Mouse (Mus musculus): ENCODE results near the gene Vps25. TPM values are rescaled to one million over a fixed set of nuclear protein-coding genes. Genes with fewer than 3 reads are reported as not detected.

Gene Vps25
- 105 and 107 TPM in 2 replicates for polyA plus RNA-seq (2015; fragmentation: Nextera tagmentation; extraction: Ambion mirVana)

DNA sequence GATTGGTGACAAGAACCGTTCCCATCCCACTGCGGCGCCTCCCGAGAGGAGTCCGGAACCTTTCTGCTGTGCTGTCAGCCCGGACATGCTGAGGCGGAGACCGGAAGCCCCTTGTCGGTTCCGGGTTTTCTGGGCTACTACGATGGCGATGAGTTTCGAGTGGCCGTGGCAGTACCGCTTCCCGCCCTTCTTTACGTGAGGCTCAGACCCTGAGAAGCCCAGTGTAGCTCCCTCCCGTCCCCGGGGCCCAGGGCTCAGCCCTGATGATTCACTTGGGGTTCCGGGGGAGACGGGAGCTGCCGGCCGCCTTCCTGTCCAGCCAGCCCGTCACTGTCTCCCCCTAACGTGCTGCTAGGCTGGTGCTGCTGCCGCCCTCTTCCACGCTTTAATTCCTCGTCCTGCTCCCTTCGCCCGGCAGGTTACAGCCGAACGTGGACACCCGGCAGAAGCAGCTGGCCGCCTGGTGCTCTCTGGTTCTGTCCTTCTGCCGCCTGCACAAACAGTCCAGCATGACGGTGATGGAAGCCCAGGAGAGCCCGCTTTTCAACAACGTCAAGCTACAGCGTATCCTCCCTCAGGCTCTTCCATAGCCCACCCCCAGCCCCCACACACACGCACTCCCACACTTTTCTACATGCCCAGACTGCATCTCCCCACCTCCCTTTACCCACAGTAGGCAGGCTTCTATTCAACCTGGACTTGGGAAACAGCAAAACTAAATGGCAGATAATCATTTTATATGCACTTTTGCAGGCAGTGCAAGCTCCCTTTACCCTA is at the start of gene Vps25:
Vps25 (plus strand) TSS at position 95 of the 777 bp plus-strand sequence.
- no peaks in the 10 kb centered on the region for H3K36me3 ChIP-seq (ENCODE audit: control insufficient read depth, insufficient read depth)
- H3K4me2 ChIP-seq (ENCODE audit: low read depth, low read length), result peak within 1 kb of the TSS; percentile 92
- no peaks in the 10 kb centered on the region for H3K27me3 ChIP-seq (ENCODE audit: control insufficient read depth, insufficient read depth, low read length)
- peaks cover 24% of the 10 kb centered on the region for H3K4me1 ChIP-seq (ENCODE audit: control insufficient read depth, insufficient read depth, low read length)
- H3K9me3 ChIP-seq (replicated peaks; ENCODE audit: control insufficient read depth, low read length), result no peaks in the 10 kb centered on the region
- H3K4me3 ChIP-seq (ENCODE audit: low read length), result peak within 1 kb of the TSS; percentile 80
- under 1% methylated on average over 40 of the region's 40 CpGs for WGBS
- peak within 1 kb of the TSS; percentile 88 for H3K27ac ChIP-seq (ENCODE audit: low read length)
- ATAC-seq (replicated peaks; ENCODE audit: extremely low read depth, insufficient read depth, low FRiP score), result peak; percentile 77
- H3K9ac ChIP-seq (ENCODE audit: low read length), result peak within 1 kb of the TSS; percentile 90

DNA sequence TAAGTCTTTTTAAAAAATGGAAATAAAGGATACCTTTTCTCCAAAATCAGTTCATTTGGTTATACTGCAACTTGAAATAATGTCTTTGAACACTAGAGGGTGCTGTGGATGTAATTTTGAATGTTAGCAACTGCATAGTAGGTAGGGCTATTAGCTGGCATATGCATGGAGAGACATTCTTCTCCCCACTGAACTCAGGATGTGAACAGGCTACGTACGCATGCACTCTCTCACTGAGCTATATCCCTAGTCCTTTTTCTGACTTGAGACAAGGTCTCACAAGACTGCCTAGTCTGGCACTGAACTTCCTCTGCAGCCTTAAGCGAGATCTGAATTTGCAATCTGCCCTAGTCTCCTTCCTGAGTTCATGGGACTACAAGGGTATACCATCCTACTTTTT is 41.5 kb upstream of the Vps25 start:
- H3K4me2 ChIP-seq (ENCODE audit: low read depth, low read length), result no peak overlapping the region
- ATAC-seq (replicated peaks; ENCODE audit: extremely low read depth, insufficient read depth, low FRiP score), result peak; percentile 69
- 0 out of 2 replicates have a peak, but pooled peaks cover 2% of the 10 kb centered on the region for H3K4me1 ChIP-seq (ENCODE audit: control insufficient read depth, insufficient read depth, low read length)
- H3K9me3 ChIP-seq (replicated peaks; ENCODE audit: control insufficient read depth, low read length), result 0 out of 2 replicates have a peak, but pooled peaks cover 3% of the 10 kb centered on the region
- no peak overlapping the region for H3K27ac ChIP-seq (ENCODE audit: low read length)
- H3K27me3 ChIP-seq (ENCODE audit: control insufficient read depth, insufficient read depth, low read length), result no peaks in the 10 kb centered on the region
- H3K4me3 ChIP-seq (ENCODE audit: low read length), result no peak overlapping the region
- WGBS, result 37% methylated on average over 3 of the region's 3 CpGs
- H3K9ac ChIP-seq (ENCODE audit: low read length), result no peak overlapping the region
- H3K36me3 ChIP-seq (ENCODE audit: control insufficient read depth, insufficient read depth), result peaks cover 38% of the 10 kb centered on the region

DNA sequence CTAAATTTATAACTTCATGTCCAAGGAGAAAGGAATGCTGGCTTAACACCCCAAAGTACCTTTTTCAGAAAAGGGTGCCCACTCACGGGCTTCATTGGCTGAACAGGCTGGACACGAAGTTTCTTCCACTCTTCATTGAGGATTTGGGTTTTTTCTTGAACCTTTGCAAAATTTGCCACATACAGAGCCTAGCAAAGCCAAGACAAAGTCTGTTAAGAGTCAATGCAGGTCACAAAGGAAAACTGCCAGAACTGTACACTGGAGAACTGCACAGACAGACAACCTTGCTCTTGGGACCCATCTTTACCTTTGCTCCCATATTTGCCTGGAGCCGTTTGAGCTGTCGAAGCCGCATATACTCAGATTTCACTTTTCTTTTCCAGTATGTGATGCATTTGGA is 36.6 kb upstream of the Vps25 start:
- Histone ChIP-seq H3K9ac (ENCODE audit: low read length) (no peak overlapping the region), H3K36me3 (ENCODE audit: control insufficient read depth, insufficient read depth) (peaks cover 21% of the 10 kb centered on the region), H3K27me3 (ENCODE audit: control insufficient read depth, insufficient read depth, low read length) (no peaks in the 10 kb centered on the region), H3K4me3 (ENCODE audit: low read length) (no peak overlapping the region), H3K9me3 (replicated peaks; ENCODE audit: control insufficient read depth, low read length) (0 out of 2 replicates have a peak, but pooled peaks cover 3% of the 10 kb centered on the region), H3K4me1 (ENCODE audit: control insufficient read depth, insufficient read depth, low read length) (peaks cover 8% of the 10 kb centered on the region; the same call in 1 of the 2 replicates), H3K27ac (ENCODE audit: low read length) (no peak overlapping the region), H3K4me2 (ENCODE audit: low read depth, low read length) (no peak overlapping the region)
- WGBS, result 89% methylated on average over 5 of the region's 5 CpGs
- ATAC-seq (replicated peaks; ENCODE audit: extremely low read depth, insufficient read depth, low FRiP score), result no peak

DNA sequence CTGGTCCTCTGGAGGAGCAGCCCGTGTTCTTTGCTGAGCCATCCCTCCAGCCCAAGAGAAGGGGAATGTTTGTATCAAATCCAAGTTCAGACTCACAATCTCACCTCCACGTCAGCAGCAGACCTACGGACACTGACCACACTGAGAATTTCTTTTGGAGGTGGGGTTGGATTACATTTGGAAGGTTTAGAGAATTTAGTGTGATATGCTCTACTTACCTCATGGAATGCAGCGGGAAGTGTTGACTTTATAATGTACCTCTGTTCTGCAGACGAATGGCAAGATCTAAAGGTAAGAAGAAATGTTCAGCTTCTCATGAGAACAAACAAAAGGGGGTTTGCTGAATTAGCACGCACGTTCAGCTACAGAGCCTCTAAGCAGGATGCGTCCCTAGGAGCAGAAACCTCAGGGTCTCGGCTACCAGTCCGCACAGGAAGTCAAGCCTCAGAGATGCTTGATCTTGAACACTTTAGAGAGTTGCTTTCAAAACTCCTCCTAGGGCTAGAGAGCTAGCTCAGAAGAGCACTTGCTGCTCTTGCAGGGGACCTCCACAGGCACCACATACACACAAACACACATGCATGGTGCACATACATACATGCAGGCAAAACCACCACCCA is 35.0 kb upstream of the Vps25 start:
- 73% methylated on average over 10 of the region's 10 CpGs for WGBS
- H3K27ac ChIP-seq (ENCODE audit: low read length), result no peak overlapping the region
- no peak overlapping the region for H3K9ac ChIP-seq (ENCODE audit: low read length)
- H3K4me3 ChIP-seq (ENCODE audit: low read length), result no peak overlapping the region
- peaks cover 6% of the 10 kb centered on the region; the same call in 1 of the 2 replicates for H3K4me1 ChIP-seq (ENCODE audit: control insufficient read depth, insufficient read depth, low read length)
- H3K36me3 ChIP-seq (ENCODE audit: control insufficient read depth, insufficient read depth), result peaks cover 11% of the 10 kb centered on the region
- H3K27me3 ChIP-seq (ENCODE audit: control insufficient read depth, insufficient read depth, low read length), result no peaks in the 10 kb centered on the region
- H3K4me2 ChIP-seq (ENCODE audit: low read depth, low read length), result no peak overlapping the region
- no peak for ATAC-seq (replicated peaks; ENCODE audit: extremely low read depth, insufficient read depth, low FRiP score)
- no peaks in the 10 kb centered on the region for H3K9me3 ChIP-seq (replicated peaks; ENCODE audit: control insufficient read depth, low read length)

DNA sequence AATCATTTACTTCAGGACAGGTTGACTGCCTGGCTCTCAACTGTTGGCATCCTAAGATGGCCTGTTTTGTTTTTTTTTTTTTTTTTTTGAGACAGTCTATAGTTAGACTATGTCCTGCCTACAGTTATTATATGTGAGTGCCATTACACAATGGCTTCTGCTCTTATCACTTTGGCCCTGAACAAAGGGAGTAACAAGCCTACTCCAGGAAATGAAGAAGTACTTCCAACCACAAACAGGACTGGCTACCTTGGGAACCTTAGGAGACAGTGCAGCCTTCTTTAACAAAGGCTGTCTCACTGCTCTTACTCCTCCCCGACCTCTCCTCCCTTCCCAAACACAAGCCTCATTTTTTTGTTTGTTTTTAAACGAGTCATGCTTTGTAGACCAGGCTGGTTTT is 32.7 kb upstream of the Vps25 start:
- Histone ChIP-seq H3K27ac (ENCODE audit: low read length) (peak overlapping the region; percentile 62), H3K9me3 (replicated peaks; ENCODE audit: control insufficient read depth, low read length) (no peaks in the 10 kb centered on the region), H3K4me3 (ENCODE audit: low read length) (no peak overlapping the region), H3K36me3 (ENCODE audit: control insufficient read depth, insufficient read depth) (no peaks in the 10 kb centered on the region), H3K9ac (ENCODE audit: low read length) (no peak overlapping the region), H3K4me2 (ENCODE audit: low read depth, low read length) (no peak overlapping the region), H3K27me3 (ENCODE audit: control insufficient read depth, insufficient read depth, low read length) (no peaks in the 10 kb centered on the region), H3K4me1 (ENCODE audit: control insufficient read depth, insufficient read depth, low read length) (peaks cover 12% of the 10 kb centered on the region)
- no peak for ATAC-seq (replicated peaks; ENCODE audit: extremely low read depth, insufficient read depth, low FRiP score)
- WGBS, result 37% methylated on average over 2 of the region's 2 CpGs

DNA sequence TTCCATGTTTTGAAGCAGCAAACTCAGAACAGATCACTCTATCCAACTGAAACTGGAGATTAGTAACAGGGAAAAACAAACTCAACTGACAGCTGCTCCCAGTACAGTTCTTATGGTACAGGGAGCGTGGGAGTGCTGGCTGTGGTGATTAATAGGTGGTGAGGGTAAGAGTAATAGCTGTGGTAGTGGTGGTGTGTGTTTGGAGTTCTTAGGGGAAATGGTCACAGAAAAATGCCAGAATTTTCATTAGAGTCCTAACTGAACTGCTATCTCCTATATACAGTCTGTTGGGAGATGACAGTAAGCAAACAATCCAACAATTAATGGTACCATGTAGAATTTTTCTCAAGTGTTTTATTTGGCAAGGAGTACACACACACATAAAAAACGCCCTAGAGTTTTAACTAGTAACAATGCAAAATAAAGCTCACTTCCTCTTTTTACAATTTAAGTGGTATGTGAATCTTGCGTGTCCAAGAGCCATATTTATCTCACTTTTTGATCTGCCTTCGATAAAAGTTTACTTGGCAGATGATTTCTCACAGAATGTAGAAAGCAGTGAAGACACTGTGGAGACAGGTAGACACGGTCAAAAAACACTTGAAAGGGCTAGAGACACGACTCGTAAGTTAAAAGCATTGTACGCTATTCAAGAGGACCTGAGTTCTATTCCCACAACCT is 32.1 kb upstream of the Vps25 start:
- Histone ChIP-seq H3K4me2 (ENCODE audit: low read depth, low read length) (no peak overlapping the region), H3K27me3 (ENCODE audit: control insufficient read depth, insufficient read depth, low read length) (no peaks in the 10 kb centered on the region), H3K4me1 (ENCODE audit: control insufficient read depth, insufficient read depth, low read length) (peaks cover 12% of the 10 kb centered on the region), H3K36me3 (ENCODE audit: control insufficient read depth, insufficient read depth) (no peaks in the 10 kb centered on the region), H3K27ac (ENCODE audit: low read length) (peak overlapping the region; percentile 62), H3K9me3 (replicated peaks; ENCODE audit: control insufficient read depth, low read length) (no peaks in the 10 kb centered on the region), H3K4me3 (ENCODE audit: low read length) (no peak overlapping the region), H3K9ac (ENCODE audit: low read length) (no peak overlapping the region)
- no peak for ATAC-seq (replicated peaks; ENCODE audit: extremely low read depth, insufficient read depth, low FRiP score)
- WGBS, result 69% methylated on average over 8 of the region's 8 CpGs

DNA sequence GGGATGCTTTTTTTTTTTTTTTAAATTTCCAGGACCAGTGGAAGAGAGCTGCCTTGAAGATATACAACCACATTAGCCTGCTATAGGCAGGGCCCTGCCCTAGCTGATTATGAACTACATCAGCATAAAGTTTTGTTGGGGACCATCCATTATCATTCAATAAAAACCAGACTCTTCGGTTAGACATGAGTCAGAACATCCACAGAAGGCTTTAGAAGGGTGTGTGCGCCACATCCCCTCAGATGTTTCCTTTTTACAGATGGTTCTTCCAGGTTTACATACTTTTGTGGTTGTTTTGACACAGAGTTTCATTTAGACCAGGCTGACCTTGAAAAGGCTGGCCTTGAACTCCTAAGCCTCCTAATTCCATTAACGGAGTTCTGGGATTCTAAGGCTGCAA is 29.2 kb upstream of the Vps25 start:
- Histone ChIP-seq H3K4me3 (ENCODE audit: low read length) (no peak overlapping the region), H3K4me2 (ENCODE audit: low read depth, low read length) (no peak overlapping the region), H3K9ac (ENCODE audit: low read length) (no peak overlapping the region), H3K27ac (ENCODE audit: low read length) (no peak overlapping the region), H3K36me3 (ENCODE audit: control insufficient read depth, insufficient read depth) (no peaks in the 10 kb centered on the region), H3K4me1 (ENCODE audit: control insufficient read depth, insufficient read depth, low read length) (peaks cover 13% of the 10 kb centered on the region), H3K27me3 (ENCODE audit: control insufficient read depth, insufficient read depth, low read length) (0 out of 2 replicates have a peak, but pooled peaks cover 2% of the 10 kb centered on the region), H3K9me3 (replicated peaks; ENCODE audit: control insufficient read depth, low read length) (no peaks in the 10 kb centered on the region)
- no peak for ATAC-seq (replicated peaks; ENCODE audit: extremely low read depth, insufficient read depth, low FRiP score)
- 64% methylated on average over 3 of the region's 3 CpGs for WGBS

DNA sequence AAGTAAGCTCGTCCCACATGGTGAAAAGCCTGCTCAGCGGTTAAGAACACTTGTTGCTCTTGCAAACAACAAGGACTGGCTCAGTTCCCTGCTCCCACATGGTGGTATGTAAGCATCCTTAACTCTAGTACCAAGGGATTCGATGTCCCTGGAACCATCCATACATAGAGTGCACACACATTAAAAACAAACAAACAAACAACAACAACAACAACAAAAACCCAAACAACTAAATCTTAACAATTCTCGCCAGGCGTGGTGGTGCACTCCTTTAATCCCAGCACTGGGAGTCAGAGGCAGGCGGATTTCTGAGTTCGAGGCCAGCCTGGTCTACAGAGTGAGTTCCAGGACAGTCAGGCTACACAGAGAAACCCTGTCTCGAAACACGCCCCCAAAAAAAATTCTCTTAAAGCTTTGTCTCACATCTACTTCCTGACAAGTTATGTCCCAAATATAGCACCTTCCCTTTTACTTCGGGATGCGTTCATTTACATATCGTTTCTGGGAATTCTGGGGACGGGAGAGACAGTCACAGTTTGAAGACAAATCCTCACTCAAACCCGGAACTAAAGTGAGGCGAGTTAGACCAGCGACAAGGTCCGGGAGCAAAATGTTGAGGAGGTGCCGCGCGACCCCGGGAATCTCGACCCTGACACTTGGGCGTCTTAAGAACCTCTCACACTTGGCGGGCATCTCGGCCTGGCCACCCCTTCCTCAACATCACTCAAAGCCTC is 28.0 kb upstream of the Vps25 start:
- Histone ChIP-seq H3K27ac (ENCODE audit: low read length) (peak overlapping the region; percentile 73), H3K9ac (ENCODE audit: low read length) (peak overlapping the region; percentile 89), H3K4me1 (ENCODE audit: control insufficient read depth, insufficient read depth, low read length) (peaks cover 20% of the 10 kb centered on the region), H3K36me3 (ENCODE audit: control insufficient read depth, insufficient read depth) (no peaks in the 10 kb centered on the region), H3K27me3 (ENCODE audit: control insufficient read depth, insufficient read depth, low read length) (0 out of 2 replicates have a peak, but pooled peaks cover 3% of the 10 kb centered on the region), H3K4me3 (ENCODE audit: low read length) (peak overlapping the region; percentile 80), H3K4me2 (ENCODE audit: low read depth, low read length) (peak overlapping the region; percentile 65), H3K9me3 (replicated peaks; ENCODE audit: control insufficient read depth, low read length) (no peaks in the 10 kb centered on the region)
- no peak for ATAC-seq (replicated peaks; ENCODE audit: extremely low read depth, insufficient read depth, low FRiP score)
- WGBS, result 17% methylated on average over 25 of the region's 25 CpGs
